Mouse (Mus musculus) lung, postnatal 0 days (tissue): ENCODE measurements around the gene Zfp706.

Experiments used
- CTCF ChIP-seq: IDR thresholded peaks from 2 replicates; pipeline ENCODE4 v1.5.1; 2016; ENCODE audit warnings: antibody characterized with exemption, mild to moderate bottlenecking
- EP300 ChIP-seq: IDR thresholded peaks from 2 replicates; pipeline ENCODE4 v1.6.1; 2016; ENCODE audit warnings: antibody characterized with exemption, mild to moderate bottlenecking, control low read depth

- no peak for TF ChIP-seq CTCF
- no peak for TF ChIP-seq EP300
These were observed 46.7 kb downstream of the Zfp706 start for GRCm38 (mm10) chr15:36960876-36961237.
